ENCODE assay signal across 24 mouse cellular contexts in the genomic region with DNA sequence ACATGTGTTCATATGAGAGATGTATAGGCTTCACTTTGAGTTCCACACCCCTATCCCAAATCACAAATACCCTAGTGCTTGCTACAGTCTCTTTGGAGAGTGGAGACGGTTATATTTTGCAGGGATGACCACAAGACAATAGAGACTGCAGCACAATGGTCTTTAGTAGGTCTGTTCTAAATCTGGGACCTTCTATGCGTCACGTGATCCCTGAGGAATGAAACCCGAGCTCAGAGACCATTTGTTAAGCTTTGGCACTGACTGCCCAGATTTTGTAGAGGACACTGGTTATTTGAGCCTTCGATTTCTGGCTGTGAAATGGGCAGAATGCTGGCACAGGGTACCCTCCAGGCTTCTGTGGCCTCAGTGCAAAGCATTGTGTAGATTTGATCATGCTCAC. TPM values are rescaled to one million over a fixed set of nuclear protein-coding genes. Genes with fewer than 3 reads are reported as not detected.
DNase-seq lines count a peak whose midpoint lies in the region; TF ChIP-seq lines count a peak whose summit lies in the region.
"Had no signal": no experiment of that assay in that cellular context is flagged by ENCODE, and none has a peak within 500 bp of the region (broad histone marks: within the 10 kb centered on the region; RNA-seq: fewer than 3 reads in every experiment).

No protein-coding gene starts in this region.

- intact Hi-C loops in left cerebral cortex, postnatal 14 days (cut with DNase I), result no loop called here

- no peaks in the 10 kb centered on the region for H3K79me2 ChIP-seq in C2C12 (ENCODE audit: control insufficient read depth, insufficient read depth)
- H3K79me2 ChIP-seq in myocyte (ENCODE audit: control insufficient read depth, insufficient read depth), result no peaks in the 10 kb centered on the region

- H3K27me3 ChIP-seq in C2C12 (ENCODE audit: control insufficient read depth, insufficient read depth, insufficient read length) (peaks cover 3% of the 10 kb centered on the region), myocyte (ENCODE audit: control insufficient read depth, insufficient read depth, insufficient read length) (no peaks in the 10 kb centered on the region)
- H3K27me3 ChIP-seq: forebrain, embryonic 12.5 days had no signal

- H3K36me3 ChIP-seq in C2C12 (ENCODE audit: control insufficient read depth, insufficient read depth) (no peaks in the 10 kb centered on the region), myocyte (ENCODE audit: control insufficient read depth, insufficient read depth) (no peaks in the 10 kb centered on the region)
- H3K36me3 ChIP-seq: embryonic facial prominence, embryonic 13.5 days; embryonic facial prominence, embryonic 15.5 days; forebrain, embryonic 10.5 days; forebrain, embryonic 12.5 days had no signal

- no peaks in the 10 kb centered on the region for H3K79me3 ChIP-seq in C2C12 (ENCODE audit: low read depth)

- H3K4me3 ChIP-seq in C2C12 (ENCODE audit: insufficient read depth, poor library complexity, severe bottlenecking) (no peak overlapping the region), myocyte (no peak overlapping the region)
- H3K4me3 ChIP-seq: embryonic facial prominence, embryonic 13.5 days; embryonic facial prominence, embryonic 15.5 days; erythroblast, embryonic 14.5 days; forebrain, embryonic 10.5 days; forebrain, embryonic 12.5 days had no signal

- no peak overlapping the region for H3ac ChIP-seq in C2C12 (ENCODE audit: control insufficient read depth, insufficient read length, low read depth)
- no peak overlapping the region for H3ac ChIP-seq in myocyte (ENCODE audit: control insufficient read depth, insufficient read length)

- TF ChIP-seq CTCF in C2C12 (IDR thresholded peaks at IDR 0.05; ENCODE audit: control insufficient read depth, insufficient read depth, insufficient read length), result no peak

- H3K4me2 ChIP-seq in myocyte (ENCODE audit: low read depth), result no peak overlapping the region
- H3K4me2 ChIP-seq: embryonic facial prominence, embryonic 13.5 days; embryonic facial prominence, embryonic 15.5 days; forebrain, embryonic 12.5 days had no signal

- no peak for TF ChIP-seq POLR2A in myocyte (IDR thresholded peaks at IDR 0.05; ENCODE audit: insufficient read length, low read depth)

- DNase-seq in layer of hippocampus, adult 11-12 months (ENCODE audit: low spot score), result peak; percentile 22
- no peak for DNase-seq in layer of hippocampus, postnatal 25 days (ENCODE audit: extremely low spot score in 1 of 2, low spot score in 1 of 2)
- no peak for DNase-seq in left cerebral cortex, postnatal 14 days (ENCODE audit: low spot score in 2 of 2)
- DNase-seq: adrenal gland, postnatal 10 days; adrenal gland, postnatal 25 days; B cell, adult 2 months; cerebellum, adult 11 months; cerebellum, adult 18-20 months; cerebellum, adult 8-10 months; cerebellum, adult 9-11 months; cerebellum, postnatal 14 days; cerebellum, postnatal 36 days; embryo, embryonic 11 days; forebrain, postnatal 0 days had no signal

TF ChIP-seq in C2C12, 6 proteins besides CTCF, POLR2A, EP300 and RAD21:
- TF ChIP-seq FOSL1 (IDR thresholded peaks at IDR 0.05; ENCODE audit: insufficient read depth, low read length, poor library complexity, severe bottlenecking) (no peak), USF1 (IDR thresholded peaks at IDR 0.05; ENCODE audit: low read depth) (peak; percentile 84)

TF ChIP-seq in myocyte, 11 proteins besides CTCF, POLR2A, EP300 and RAD21:
- TF ChIP-seq SRF (IDR thresholded peaks at IDR 0.05; ENCODE audit: control insufficient read depth, insufficient read length, low read depth) (no peak), POLR2AphosphoS2 (IDR thresholded peaks at IDR 0.05; ENCODE audit: insufficient read length, low read depth) (no peak), TCF3 (IDR thresholded peaks at IDR 0.05; ENCODE audit: insufficient read length, low read depth) (no peak), CEBPB (IDR thresholded peaks at IDR 0.05; ENCODE audit: insufficient read depth, poor library complexity, severe bottlenecking) (no peak), MAX (IDR thresholded peaks at IDR 0.05; ENCODE audit: low read depth) (no peak), TCF12 (IDR thresholded peaks at IDR 0.05; ENCODE audit: insufficient read depth, poor library complexity, severe bottlenecking) (no peak), REST (IDR thresholded peaks at IDR 0.05; ENCODE audit: insufficient read depth, insufficient read length) (no peak), E2F4 (IDR thresholded peaks at IDR 0.05; ENCODE audit: insufficient read depth) (no peak), MYOD1 (IDR thresholded peaks at IDR 0.05; ENCODE audit: control insufficient read depth in 1 of 3, insufficient read length in 2 of 3, low read depth in 2 of 3) (peak in 1 of 3 experiments; percentile 8), MYOG (IDR thresholded peaks at IDR 0.05; ENCODE audit: control insufficient read depth in 1 of 3, insufficient read depth in 1 of 3, insufficient read length in 2 of 3, low read depth in 2 of 3) (peak in 2 of 3 experiments; percentile 8 to 28), USF1 (IDR thresholded peaks at IDR 0.05; ENCODE audit: low read depth) (peak; percentile 88)

RNA-seq across cellular contexts. Expression of a gene that starts 12.8 kb away (rescaled TPM):
- total RNA-seq in layer of hippocampus, postnatal 25 days (2021), result 10 to 100 TPM; 39.5 to 44.1 TPM
- polyA plus RNA-seq in C2C12 (2012; fragmentation: generic; extraction: Trizol), result not detected
- polyA plus RNA-seq in myocyte (2012; fragmentation: generic; extraction: Trizol), result 0.01 TPM
- 10 to 100 TPM; 25.8 to 26.4 TPM for total RNA-seq in left cerebral cortex, postnatal 14 days (2021)
- total RNA-seq: common myeloid progenitor, adult 5-6 weeks had no signal
- polyA plus RNA-seq: activated CD4-positive, CD25-positive, alpha-beta regulatory T cell, adult 4 months; erythroblast, embryonic 14.5 days; Patski had no signal
